20 mouse cellular contexts compared by ENCODE assay signal in the genomic region with DNA sequence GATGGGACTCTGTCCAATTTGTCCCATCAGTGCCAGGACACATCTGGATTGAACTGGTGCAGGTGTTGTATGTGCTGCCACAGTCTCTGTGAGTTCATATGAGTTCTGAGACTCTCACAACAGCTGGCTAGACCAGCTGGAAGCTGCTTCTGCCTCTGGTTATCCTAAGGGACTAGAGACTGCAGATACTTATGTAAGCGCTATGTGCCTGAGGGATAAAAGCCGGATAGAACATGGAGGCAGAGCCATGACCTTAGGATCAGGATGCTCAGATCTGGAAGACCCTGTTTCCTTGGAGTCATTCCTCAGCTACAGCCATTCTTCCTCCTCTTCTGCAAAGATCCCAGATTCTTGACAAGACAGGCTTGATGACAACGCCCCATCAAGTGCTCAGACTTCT.
DNase-seq lines count a peak whose midpoint lies in the region; ATAC-seq and TF ChIP-seq lines count a peak whose summit lies in the region.
"Had no signal": no experiment of that assay in that cellular context is flagged by ENCODE, and none has a peak within 500 bp of the region (broad histone marks: within the 10 kb centered on the region; RNA-seq: fewer than 3 reads in every experiment).

No protein-coding gene starts in this region.

- H3K4me3 ChIP-seq in heart, embryonic 10.5 days, result no peak overlapping the region
- H3K4me3 ChIP-seq in hindbrain, postnatal 0 days (ENCODE audit: low read length), result no peak overlapping the region
- H3K4me3 ChIP-seq: embryonic facial prominence, embryonic 10.5 days; embryonic facial prominence, embryonic 12.5 days; forebrain, embryonic 13.5 days; forebrain, embryonic 15.5 days had no signal

- H3K4me1 ChIP-seq in heart, embryonic 10.5 days, result peaks cover 10% of the 10 kb centered on the region
- H3K4me1 ChIP-seq in hindbrain, postnatal 0 days (ENCODE audit: insufficient read depth, low read length), result no peaks in the 10 kb centered on the region
- H3K4me1 ChIP-seq: embryonic facial prominence, embryonic 12.5 days; forebrain, embryonic 13.5 days; forebrain, embryonic 15.5 days had no signal

- DNase-seq in heart, adult 11 months, result peak; percentile 93
- DNase-seq in heart, embryonic 10.5 days (ENCODE audit: low spot score), result no peak
- peak; percentile 10 to 34 for DNase-seq in heart, adult 9 months (ENCODE audit: low spot score in 2 of 2)
- DNase-seq in heart, postnatal 4 days, result no peak
- DNase-seq in A20 (ENCODE audit: low read depth, low spot score), result peak; percentile 12
- peak; percentile 5 for DNase-seq in forelimb bud, embryonic 11.5 days (ENCODE audit: low read depth, low spot score)
- no peak for DNase-seq in hindbrain, postnatal 0 days (ENCODE audit: low spot score)
- DNase-seq in thymus, adult 18-20 months, result no peak
- DNase-seq: adrenal gland, adult 8-10 months; adrenal gland, postnatal 14 days; adrenal gland, postnatal 36 days; cerebellum, adult 11-12 months; cerebellum, adult 2 months; cerebellum, adult 9-10 months; cerebellum, postnatal 10 days; cerebellum, postnatal 25 days had no signal

- H3K27ac ChIP-seq in heart, embryonic 10.5 days, result no peak overlapping the region
- H3K27ac ChIP-seq in hindbrain, postnatal 0 days, result no peak overlapping the region
- H3K27ac ChIP-seq: embryonic facial prominence, embryonic 10.5 days; embryonic facial prominence, embryonic 12.5 days; forebrain, embryonic 13.5 days; forebrain, embryonic 15.5 days had no signal

- 0 out of 2 replicates have a peak, but pooled peaks cover 3% of the 10 kb centered on the region for H3K27me3 ChIP-seq in heart, embryonic 10.5 days (ENCODE audit: insufficient read depth, poor library complexity, severe bottlenecking)
- H3K27me3 ChIP-seq in hindbrain, postnatal 0 days (ENCODE audit: insufficient read depth, low read length), result no peaks in the 10 kb centered on the region
- H3K27me3 ChIP-seq: embryonic facial prominence, embryonic 12.5 days; forebrain, embryonic 13.5 days; forebrain, embryonic 15.5 days had no signal

- TF ChIP-seq CTCF in hindbrain, postnatal 0 days (IDR thresholded peaks at IDR 0.05; ENCODE audit: low read depth), result no peak

- H3K4me2 ChIP-seq in hindbrain, postnatal 0 days (ENCODE audit: low read depth, low read length), result no peak overlapping the region
- H3K4me2 ChIP-seq: embryonic facial prominence, embryonic 12.5 days; forebrain, embryonic 13.5 days; forebrain, embryonic 15.5 days had no signal

- H3K9ac ChIP-seq in hindbrain, postnatal 0 days (replicated peaks; ENCODE audit: low read length), result no peak overlapping the region
- H3K9ac ChIP-seq: embryonic facial prominence, embryonic 12.5 days; forebrain, embryonic 13.5 days; forebrain, embryonic 15.5 days had no signal

- no peaks in the 10 kb centered on the region for H3K36me3 ChIP-seq in heart, embryonic 10.5 days
- H3K36me3 ChIP-seq in hindbrain, postnatal 0 days (ENCODE audit: insufficient read depth, low read length), result no peaks in the 10 kb centered on the region
- H3K36me3 ChIP-seq: embryonic facial prominence, embryonic 10.5 days; embryonic facial prominence, embryonic 12.5 days; forebrain, embryonic 15.5 days had no signal

- no peaks in the 10 kb centered on the region for H3K9me3 ChIP-seq in heart, embryonic 10.5 days
- no peaks in the 10 kb centered on the region for H3K9me3 ChIP-seq in hindbrain, postnatal 0 days (ENCODE audit: low read length)
- H3K9me3 ChIP-seq: embryonic facial prominence, embryonic 10.5 days; embryonic facial prominence, embryonic 12.5 days; forebrain, embryonic 13.5 days; forebrain, embryonic 15.5 days had no signal

- no peak for ATAC-seq in hindbrain, postnatal 0 days
- ATAC-seq: forebrain, embryonic 13.5 days; forebrain, embryonic 15.5 days had no signal

- 77% methylated on average over 3 of the region's 3 CpGs for WGBS in heart, embryonic 10.5 days
- 89% methylated on average over 3 of the region's 3 CpGs for WGBS in hindbrain, postnatal 0 days

Comparison
In these comparisons a context has a peak if more than half of its experiments do, and no peak if none do; other contexts are left out.
1. DNase-seq: peak in heart, adult 11 months (single experiment), heart, adult 9 months (2 of 2), A20 (single experiment) and forelimb bud, embryonic 11.5 days (single experiment); none in heart, embryonic 10.5 days (single experiment), heart, postnatal 4 days (single experiment), hindbrain, postnatal 0 days (single experiment) and thymus, adult 18-20 months (0 of 2).